Mouse (Mus musculus): ENCODE measurements around the gene Grm4.

DNA sequence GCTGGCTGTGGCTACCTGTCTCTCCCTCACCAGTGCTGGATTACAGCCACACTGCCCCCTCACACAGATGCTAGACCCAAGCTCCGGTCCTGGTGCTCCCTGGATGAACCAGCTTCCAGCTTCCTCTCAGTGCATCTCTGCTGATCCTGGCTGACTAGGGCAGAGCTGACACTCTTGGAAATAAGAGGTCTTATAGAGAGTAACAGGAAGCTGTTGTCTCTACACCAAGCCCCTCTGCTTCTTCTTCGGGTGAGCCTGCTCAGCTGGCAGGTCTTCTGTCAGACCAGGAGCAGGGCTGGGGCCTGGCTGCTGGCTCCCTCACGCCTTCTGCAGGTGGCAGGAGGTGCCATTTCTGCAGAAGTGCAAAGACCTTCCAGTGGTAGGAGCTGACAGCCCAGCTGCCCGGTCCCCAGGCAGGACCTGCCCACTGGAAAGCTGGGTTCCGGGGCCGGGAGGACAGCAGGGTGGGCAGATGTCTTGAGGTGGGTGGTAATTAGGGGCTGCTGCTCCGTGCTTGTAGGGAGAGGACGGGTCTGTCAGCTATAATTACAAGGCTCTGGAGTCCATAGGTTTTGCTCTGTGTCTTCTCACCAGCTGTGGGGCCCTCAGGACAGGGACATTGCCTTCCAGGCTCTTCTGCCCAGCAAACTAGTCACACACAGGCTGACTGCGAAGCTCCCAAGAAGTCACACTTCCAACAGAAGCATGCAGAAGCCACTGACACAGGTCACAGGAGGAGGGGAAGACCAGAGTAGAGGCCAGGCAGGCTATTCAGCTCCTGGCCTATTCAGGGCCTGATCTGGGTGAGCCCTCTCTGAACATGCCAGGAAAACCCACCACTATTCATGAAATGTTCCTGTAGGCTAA, 10.7 kb downstream of the Grm4 start:
- TF ChIP-seq POLR2A (IDR thresholded peaks at IDR 0.05; ENCODE audit: low read depth, low read length) (no peak), CTCF (conservative IDR thresholded peaks at IDR 0.05; ENCODE audit: insufficient read depth, insufficient read length, low read depth, low read length) (no peak)

Measured in kidney, adult 2 months (tissue).